Mouse (Mus musculus) cerebellum, adult 18-20 months (tissue): ENCODE measurements around the gene P4hb.

ENCODE experiments used
- DNase-seq, 2 experiments: peaks; one replicate each; pipeline ENCODE4 v3.0.0; 2021

Gene P4hb

DNA sequence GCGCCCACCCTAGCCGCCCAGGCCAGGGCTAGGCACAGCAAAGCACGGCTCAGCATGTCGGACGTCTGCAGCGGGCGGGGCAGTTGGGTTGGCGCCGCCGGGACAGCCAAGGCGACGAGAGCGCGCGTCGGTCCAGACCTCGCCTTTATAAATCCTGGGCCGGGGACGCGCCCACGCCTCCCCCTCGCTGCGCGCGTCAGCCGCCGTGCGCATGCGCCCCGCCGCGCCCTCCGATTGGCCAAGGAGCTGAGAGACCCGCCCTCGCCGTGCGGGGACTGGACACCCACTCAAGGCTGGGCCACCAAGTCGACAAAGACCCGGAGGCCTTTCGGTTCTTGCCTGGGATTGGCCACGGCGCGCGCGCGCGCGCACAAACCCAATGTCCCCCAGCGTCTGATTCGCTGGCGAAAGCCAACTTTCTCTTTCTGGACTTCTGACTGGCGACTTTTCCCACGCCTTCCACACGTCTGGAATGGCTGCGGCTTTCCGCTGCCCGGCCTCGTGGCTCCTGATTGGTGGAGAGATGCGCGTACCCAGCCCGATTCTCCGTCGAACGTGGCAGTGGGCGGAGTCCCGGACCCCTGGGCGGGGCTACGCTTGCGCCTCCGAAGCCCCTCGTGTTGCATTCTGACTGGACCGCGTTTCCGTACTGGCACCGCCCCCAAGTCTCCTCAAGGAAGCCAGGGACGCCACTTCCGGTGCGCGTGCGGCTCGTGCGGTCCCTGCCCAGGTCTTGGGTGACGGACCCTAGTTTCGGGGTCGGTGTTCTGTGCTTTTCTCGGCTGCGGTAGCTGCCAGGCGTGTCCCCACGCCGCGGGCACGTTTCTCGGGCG is at the start of gene P4hb:
Gene P4hb, minus strand, starts transcription at position 502 of the 833 bp plus-strand sequence.
- peak; percentile 100 for DNase-seq

DNA sequence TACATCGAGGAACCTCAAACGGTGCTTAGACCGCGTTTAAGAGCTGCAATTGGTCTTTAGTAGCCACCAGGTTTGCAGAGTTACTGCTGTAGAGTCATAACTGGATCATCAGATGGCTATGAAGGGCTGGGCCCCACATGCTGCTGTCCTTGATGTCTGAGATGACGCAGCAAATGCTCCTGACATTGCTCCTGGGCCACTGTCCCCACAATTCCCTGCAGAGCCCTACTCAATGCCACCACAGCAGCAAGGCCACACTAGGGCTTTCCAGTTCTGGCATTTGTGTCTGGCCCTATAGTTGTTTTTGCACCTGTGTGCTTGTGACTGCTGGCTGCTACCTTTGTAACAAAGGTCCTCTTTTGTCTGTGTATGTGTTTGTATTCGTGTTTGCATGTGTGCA is 49.8 kb upstream of the P4hb start:
- no peak for DNase-seq

DNA sequence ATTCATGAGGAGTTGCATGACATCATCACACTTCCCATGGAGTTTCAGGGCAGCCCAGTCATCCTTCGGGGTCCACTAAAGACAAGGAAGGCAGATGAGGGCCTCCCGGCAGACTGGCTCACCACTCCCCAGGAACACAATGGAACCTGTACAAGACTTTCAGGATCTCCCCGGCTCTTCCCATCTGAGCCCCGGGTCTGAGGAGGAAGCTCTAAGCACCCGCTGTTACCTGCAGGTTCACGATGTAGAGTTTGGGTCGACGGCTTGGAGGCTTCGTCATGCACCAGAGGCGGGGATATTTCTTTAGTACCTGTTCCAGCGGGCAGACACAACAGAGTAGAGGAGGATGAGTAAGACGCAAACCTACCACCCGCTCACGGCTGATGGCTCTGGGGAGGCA is 47.1 kb upstream of the P4hb start:
- no peak for DNase-seq

DNA sequence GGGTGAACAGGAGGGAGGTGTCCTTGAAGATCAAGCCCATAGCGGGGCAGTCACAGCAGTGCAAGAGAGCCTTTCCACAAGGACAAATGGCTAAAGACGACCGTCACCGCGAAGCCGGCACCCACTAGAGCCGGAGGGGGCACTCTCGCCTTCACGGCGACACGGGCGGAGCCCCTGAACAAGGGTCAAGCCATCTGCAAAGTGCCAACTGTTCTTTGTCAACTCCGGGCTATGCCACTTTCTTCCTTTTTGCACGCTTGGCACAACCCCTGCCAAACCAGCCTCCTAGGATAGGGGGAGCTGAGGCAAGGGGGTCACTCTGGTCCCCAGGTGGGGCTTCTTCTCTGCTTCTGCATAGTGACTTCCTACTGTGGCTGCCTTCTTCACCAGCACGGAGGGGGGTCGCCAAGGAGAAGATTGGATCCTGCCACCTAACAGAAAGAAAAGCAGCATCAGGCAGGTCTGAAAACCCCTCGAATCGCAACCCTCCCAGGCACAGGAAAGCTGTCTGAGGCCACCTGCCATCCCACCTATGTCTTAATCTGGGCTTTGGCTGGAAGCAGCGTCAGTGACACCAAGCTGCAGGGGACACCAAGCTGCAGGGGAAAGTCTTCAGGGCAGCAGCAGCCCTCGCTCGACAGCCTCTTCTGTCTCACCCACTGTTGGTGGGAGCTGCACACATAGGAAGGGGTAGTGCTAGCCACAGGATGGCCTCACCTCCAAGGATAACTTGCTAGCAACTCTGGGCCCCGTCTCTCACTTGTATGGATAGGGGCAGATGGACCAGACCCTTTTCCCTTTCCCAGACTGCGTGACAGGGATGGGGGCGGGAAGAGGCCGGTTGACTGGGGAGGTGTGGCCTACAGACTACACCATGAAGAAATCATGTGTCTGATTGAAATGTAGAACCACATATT is 45.8 kb upstream of the P4hb start:
- peak in 1 of 2 experiments; percentile 26 for DNase-seq

DNA sequence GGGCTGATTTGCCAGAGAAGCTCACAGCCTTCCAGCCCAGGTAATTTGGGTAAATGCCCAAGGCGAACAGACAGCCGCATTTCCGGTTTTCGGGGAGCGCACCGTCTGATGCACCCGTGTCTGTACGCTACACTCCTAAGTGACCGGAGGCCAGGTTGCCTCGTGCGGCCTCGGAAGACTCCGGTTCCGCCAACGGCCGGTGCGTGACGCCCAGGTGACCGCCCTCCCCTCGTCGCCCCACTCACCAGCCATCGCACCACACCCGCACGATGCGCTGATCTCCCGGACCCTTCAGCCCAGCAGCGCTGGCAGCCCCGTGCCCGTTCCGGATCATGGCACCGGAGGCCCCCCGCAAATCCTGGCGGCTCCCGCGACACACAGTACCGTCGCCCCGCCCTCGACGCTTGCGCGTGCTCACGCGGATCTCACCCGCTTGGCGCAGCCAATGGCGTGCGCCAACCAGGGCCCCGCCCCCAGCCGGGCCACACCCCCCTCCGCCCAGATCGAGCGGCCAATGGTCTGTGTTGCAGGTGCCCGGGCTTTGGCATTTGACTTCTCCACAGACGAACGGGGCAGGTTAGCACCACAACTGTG is 44.6 kb upstream of the P4hb start, which contains the start of gene Pcyt2:
Gene Pcyt2, minus strand, starts transcription at position 418 of the 594 bp plus-strand sequence.
- peak; percentile 94 to 95 for DNase-seq

DNA sequence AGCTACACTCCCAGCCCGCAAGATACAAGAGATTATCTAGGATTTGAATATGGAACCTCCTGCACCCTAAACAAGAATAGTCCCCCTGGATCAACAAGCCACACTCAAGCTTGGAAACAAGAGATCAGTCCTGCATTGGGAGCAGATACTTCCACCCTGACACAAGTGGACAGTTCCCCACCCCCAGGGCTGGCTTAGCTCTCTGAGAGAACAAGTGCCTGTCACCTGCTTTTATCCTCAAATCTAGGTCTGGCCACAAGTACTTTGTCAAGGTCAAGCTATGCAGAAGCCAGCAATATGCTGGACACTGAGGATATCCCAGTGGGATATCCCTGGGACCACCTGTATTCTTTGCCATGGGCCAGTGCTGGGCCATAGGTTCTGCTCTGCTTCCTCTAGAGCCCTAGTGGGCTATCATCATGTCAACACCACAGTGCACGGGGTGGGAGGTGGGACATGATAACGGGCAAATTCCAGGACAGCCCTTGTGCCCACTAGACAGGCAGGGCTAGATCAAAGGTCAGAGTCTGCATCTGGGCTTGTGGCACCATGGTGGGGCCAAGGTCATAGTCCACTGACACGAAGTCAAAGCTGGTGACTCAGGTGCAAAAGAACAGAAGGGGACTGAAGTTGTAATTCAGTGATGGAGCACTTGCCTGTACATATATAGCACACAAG is 43.7 kb upstream of the P4hb start:
- peak in 1 of 2 experiments; percentile 20 for DNase-seq

DNA sequence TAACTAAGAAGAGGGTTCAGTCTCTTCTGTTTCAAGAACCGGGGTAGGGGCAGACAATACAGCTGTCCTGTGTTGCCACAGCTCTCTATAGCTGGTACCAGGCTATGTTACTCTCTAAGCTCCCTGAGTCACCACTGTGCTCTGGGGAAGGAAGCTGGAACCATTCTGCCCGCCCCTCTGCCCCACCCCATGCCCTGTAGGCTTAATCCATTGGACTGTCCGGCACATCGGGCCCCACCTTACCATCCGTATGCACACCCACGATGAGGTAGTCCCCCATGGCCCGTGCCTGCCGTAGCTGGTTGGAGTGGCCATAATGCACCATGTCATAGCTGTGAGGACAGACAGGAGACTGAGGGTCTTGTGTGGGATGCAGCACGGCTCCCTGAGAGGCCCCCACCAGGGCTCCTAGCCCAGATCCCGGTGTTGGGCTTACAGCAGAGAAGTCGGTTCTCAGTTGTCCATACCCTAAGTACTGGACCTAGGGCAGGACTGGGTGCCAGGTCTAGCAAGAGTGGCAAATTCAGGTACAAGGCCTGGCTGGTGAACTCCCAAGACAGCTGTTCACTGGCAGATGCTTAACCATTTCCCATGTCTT is 42.7 kb upstream of the P4hb start:
- peak in 1 of 2 experiments; percentile 20 for DNase-seq

DNA sequence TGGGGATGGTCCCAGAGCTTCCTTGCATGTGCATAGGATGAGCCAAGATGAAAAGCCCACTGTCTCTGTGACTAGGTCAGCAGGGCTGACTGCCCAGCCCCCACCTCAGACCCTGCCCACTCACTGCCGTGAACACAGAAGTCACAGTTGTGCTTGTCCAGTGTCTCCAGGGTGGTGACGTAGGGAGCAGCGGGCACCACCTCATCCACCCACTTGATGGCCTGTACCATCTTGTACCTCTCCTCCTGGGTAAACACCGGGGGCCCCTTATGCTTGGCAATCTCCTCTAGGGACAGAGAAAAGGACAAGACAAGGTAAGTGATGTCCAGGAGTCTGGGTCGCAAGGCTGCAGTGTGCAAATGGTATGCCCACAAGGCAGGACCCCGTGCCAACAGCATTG is 42.1 kb upstream of the P4hb start:
- peak in 1 of 2 experiments; percentile 22 for DNase-seq

DNA sequence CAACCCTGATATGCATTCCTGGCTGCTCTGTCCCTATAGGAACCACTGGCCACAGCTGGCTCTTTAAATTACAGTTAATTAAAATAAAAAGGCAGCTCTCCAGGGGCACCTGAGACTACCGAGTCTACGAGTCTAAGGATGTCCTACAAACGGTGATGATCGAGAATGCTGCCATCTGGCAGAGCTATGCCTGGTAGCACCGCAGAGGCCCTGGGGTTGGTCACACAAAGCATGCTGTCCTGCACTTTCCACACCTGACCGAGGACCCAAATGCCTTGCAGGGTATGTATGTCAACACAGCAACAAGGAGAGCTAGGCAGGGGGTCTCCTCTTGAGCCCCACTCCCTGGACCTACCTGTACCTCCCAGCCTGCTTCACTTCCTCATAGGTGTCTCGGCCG is 40.9 kb upstream of the P4hb start:
- DNase-seq = peak in 1 of 2 experiments; percentile 33

DNA sequence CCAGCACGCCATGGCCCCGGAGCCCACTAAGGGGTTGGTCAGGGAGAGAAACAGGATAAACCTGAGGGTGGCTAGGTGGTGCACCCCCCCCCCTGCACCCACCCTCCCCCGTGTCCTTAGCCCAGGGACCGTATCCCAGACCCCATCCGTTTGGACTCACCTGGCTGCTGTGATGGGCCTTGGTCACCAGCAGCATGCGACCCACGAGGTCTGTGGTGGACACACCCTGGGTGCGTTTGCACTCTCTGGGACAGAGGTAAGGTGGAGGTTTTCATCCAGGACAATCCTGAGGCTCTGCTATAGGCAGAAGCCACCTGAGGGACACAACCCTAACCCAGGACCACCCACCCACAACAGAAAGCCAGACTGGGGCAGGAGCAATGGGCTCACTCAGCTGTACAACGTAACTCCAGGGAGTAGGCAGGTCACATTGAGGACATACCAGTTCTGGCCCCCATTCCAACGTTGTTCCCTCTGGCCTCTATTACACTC is 40.5 kb upstream of the P4hb start:
- peak in 1 of 2 experiments; percentile 19 for DNase-seq

DNA sequence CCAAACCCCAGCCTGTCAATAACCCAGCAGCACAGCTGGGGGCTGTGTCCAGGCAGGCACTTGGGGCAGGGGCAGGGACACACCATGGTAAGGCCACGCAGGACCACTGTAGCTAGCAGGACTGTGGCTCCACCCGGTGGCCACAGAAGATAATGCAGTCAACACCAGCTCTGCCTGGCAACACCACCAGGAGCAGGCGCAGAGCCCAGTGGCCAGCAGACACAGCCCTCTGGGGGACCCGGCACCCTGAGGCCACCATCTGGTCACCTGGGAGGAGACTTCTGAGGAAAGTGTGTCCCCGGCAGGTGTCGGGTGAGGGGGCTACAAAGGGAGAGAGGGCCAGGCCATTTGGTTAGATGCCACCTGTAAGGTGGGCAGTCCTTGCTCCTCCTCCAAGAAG is 39.7 kb upstream of the P4hb start:
- DNase-seq = peak; percentile 91 to 95

DNA sequence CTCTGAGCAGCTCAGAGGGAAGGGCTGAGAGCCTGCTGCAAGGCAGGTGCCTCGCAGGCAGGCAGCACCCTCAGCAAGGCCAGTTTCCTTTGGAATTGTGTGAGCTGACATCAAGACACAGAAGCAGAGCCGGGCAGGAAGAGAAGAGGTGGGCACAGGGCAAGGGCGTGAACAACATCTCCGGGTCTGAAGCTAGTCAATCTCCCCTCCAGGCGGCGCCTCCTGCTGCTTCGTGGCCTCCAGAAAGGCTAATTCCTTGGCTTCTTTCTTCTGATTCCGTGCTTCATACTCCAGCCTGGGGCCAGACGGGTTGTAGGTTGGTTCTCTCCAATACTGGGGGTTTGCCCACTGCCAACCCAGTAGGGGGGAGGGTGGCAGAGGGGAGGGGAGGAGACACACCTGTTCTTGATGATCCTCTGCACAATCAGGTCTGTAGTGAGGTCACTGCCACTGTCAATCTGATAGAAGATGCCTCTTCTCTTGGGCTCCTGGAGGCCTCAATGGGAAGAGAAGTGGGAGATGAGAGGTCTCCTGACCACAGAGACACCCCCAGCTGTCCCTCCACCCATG is 37.5 kb upstream of the P4hb start:
- no peak for DNase-seq

DNA sequence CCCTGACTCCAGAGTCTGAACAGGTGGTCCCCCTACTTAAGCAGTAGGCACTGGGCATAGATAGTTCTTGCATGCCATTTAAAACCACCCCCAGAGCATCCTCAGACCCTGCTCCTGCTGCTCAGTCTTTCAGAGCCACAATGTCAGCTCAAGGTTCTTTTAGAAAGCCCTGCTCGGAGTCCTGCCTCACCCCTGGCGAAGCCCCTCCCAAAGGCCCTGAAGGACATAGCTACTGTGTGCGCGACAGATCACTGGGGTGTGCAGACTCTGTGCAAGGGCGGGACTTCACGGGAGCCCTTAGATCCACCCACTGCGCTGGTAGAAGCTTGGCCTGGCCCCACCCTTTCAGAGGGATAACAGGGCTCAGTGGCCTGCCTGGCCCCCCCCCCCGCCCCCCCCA is 36.2 kb upstream of the P4hb start:
- DNase-seq = no peak

DNA sequence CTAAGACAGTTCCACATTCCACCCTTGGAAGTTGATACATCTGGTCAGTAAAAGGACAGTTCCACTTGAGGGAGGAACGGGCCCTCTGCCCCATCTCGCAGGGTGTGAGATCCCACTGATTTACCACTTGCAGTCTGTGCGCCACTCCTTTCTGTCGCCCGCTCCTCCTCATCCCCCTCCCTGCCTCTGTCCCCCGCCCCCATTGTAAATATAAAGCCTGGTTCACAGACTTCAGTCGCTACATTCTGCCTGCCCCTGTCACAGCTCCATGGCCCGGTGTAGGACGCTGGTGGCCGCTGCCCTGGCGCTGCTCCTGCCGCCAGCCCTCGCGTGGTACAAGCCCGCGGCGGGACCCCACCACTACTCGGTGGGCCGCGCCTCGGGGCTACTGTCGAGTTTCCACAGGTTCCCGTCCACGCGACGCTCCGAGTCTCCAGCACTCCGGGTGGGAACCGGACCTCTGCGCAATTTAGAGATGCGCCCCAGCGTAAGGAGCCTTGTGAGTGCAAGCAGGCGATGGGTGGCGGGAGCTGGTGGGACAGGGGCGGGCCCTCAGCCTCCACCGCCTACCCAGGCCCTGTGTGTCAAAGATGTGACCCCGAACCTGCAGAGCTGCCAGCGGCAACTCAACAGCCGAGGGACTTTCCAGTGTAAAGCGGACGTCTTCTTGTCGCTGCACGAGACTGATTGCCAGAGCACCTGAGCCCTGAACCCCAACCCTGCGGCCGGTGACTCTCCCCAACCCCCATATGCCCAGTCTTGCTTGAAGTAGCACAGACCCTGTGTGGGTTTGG is 35.4 kb upstream of the P4hb start, which contains the start of gene Npb:
Gene Npb, plus strand, starts transcription at position 237 of the 794 bp plus-strand sequence.
- DNase-seq = no peak

DNA sequence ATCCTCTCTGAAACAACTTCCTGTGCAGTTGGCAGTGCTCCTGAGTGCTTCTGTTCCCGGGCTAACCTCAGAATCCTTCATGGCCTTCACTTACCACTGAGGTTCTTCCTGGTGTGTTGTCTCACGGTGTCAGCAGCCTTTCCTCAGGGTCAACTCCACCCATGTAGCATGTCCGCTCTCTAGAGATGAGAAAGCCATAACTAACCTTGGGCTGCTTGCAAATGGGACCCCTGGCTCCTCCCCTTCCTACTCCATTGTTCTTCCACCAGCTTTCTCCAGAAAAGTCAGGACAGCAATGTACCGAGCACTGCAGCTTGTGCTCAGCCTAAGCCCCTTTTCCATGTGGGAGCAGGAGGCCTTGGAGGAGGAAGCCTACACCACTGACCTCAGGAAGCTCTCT is 33.7 kb upstream of the P4hb start:
- DNase-seq = no peak

DNA sequence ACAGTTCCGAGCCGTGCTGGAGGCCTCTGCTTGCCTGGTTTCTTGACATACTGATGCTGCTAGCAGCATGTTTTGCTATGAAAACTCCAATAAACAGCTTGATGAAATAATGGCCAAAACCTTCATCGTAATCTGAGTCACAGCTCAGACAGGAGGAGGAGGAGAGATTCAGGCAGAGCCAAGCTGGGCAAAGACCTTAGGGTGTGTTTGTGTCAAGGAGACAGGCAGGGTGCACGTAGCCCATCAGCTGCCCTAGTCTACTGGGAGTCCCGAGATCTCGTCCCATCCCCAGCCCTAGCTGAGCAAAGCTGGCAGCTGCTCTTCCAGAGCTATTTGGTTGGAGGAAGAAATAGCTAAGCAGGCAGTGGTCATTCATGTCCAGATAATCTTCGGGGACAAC is 32.6 kb upstream of the P4hb start:
- DNase-seq = no peak

DNA sequence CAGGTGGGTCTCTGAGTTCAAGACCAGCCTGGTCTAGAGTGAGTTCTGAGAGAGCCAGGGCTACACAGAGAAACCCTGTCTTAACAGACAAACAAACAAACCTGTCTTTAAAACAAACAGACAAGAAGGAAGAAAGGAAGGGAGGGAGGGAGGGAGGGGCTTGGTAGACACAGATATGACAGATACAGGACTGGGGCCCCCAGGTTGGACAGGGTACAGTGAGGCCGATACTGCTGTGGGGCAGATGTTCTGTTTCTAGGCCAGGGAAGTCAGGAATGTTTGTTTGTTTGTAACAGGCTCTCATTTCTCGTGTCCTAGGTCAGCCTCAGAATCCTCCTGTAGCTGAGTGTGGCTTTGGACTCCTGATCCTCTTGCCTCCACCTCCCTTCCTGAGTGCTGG is 30.5 kb upstream of the P4hb start:
- no peak for DNase-seq

DNA sequence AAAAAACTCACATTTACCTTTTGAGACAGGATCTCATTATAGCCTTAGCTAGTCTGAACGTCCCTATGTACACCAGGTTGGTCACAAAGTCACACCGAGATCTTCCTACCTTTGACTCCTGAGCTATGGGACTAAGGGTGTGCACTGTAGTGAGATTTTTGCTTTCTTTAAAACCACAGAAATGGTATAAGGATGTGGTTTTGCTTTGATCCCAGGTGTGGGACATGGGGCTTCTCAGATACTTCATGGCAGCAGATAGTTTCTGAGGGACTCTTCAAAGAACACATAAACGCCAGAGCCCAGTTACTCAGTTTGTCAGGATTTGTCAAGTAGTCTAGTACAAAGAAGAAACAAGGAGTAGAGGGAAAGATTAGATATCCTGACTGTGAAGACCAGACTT is 27.7 kb upstream of the P4hb start:
- no peak for DNase-seq

DNA sequence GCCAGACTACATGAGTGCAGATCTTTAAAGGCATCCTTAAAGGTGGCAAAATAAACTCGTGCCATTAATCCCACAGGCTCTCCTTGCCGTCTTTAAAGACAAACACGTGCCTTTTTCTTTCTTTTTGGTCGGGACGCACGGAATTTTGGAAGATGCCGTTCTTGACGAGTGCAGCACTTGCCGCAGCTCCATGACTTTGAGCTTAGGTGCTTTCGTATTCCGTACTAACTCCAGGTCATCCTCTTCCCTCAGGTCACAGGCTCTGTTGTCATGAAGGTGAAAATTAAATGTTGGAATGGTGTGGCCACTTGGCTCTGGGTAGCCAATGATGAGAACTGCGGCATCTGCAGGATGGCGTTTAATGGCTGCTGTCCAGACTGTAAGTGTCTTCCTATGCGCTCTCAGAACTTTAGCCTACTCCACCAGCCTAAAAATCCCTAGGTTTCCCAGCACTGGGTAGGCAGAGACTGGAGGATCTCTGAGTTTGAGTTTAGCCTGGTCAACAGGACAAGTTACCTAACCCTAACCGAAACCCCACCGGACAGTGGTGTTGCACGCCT is 26.0 kb upstream of the P4hb start:
- no peak for DNase-seq

DNA sequence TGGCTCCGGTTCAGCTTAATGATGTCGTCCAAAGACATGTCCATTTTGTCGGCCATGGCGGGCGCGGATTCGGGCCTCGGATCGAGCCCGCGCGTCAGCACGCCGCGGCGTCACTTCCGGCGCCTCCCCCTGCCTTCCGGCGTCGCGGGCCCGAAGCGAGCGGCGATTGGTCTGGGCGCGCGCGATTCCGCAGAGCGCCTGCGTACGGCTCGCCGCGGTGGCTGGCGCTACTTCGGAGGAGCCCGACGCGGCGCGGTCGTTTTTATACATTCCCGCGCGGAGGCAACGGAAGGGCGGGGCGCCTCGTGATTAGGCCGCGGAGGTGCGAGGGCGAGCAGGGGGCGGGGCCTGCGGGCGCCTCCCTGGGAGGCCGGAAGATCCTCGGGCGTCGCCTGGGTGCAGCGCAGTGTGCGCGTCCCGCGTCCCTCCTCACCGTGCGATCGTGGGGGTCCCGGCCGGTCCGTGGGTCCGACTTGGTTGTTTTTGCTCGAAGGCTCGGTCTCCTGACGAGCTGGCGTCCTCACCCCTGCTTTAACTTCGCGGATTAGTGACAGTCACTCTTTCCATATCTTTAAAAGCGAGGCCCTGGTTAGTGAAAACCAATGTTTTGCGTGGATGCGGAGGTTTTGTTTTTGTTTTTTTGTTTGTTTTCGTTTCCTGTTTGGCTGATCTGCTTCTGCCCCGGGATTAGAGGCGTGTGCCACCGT is 25.4 kb upstream of the P4hb start, which contains the start of the genes Alyref and Anapc11:
Gene Alyref, minus strand, starts transcription at position 83 of the 707 bp plus-strand sequence.
Gene Anapc11, plus strand, starts transcription at position 139 of the 707 bp plus-strand sequence.
- peak; percentile 92 to 97 for DNase-seq
